Mouse (Mus musculus): ENCODE results near the gene Pet117.
"Not testable (repeated sequence)": the region's sequence is repeated elsewhere in the genome, so short reads cannot be mapped to it uniquely, and the experiment has no call there.

The Pet117 gene

DNA sequence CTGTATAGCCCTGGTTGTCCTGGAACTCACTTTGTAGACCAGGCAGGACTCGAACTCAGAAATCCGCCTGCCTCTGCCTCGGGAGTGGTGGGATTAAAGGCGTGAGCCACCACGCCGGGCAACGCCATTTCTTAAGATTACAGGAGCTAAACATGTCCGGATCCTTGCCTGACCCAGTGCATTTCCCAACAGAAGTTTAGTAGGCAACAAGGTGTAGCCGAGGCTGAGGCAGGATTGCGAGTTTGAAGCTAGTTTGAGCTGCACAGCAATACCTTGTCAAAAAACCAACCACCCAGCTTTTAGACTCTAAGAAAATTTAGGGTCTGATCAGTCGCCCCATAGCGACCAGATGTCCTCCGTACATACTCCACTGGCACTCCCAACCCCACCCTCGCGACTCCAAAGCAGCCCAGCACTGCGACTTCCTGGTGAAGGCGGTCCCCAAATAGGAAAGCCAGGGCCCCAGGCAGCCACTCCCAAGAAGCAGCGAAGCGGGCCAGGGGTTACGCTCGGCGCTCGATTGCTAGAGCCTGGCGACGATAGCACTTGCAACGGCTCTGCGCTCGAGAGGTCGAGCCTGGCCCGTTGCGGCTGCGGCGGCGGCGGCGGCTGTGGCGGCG, at the start of gene Pet117, which contains the start of gene Kat14:
TSS of gene Pet117 (plus strand) at position 597 of the 620 bp plus-strand sequence.
TSS of gene Kat14 (plus strand) at position 584 of the 620 bp plus-strand sequence.
- peak; percentile 95 to 96 for DNase-seq (ENCODE audit: low spot score in 2 of 2)

DNA sequence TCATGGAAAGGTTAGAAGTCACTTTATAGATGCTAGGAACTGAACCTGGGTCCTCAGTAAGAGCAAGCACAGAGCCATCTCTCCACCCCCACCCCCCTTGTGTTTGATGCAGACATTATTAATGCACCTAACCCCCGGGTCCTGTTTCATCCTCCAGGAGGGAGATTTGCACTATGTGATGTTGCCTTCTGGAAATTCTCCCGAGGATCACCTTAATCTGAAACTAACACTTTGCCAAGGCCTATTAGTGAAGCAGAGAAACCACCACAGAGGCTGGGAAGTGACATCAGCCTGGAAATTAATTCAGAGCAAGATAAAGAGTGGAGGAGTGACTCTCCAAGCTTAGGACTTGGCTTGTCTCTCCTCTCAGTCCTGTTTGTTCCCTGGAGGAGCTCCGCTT, 44.6 kb upstream of the Pet117 start:
- no peak for DNase-seq (ENCODE audit: low spot score in 2 of 2)

DNA sequence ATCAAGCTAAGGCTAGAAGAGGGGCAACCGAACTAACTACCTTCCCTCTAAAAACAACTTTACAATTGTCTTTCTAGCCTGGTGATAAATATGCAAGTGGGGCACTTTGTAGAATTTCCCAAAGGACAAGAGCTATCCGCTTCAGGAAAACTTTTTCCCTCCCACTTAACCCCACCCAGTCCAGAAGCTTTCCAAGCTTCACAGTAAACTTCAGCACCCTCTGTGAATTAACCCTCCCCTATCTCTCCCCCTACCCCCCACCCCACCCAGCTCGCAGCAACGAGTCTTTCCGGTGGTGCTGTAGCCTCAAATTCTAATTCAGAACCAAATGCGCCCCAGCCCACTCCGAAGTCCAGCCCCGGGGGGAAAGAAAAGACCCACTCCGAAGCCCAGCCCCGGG, 39.3 kb upstream of the Pet117 start:
- DNase-seq (ENCODE audit: low spot score in 2 of 2) = no peak

DNA sequence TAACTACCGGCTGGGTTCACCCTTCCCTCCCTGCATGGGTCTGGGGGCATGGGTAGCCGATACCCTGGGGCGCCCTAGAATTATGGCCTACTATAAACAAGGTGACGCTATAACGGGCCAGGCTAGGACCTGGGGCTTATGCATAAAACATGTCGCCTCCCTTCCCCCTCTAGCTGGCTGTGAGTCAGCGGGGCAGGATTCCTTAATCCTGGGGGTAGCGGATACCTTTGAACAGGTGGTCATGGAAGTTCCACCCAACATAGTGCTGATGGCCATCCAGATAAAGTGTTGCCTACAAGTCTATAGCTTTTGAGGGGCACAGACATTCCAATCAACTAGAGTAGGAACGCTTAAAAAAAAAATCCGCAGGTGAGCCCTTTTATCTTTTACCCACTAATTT, 38.9 kb upstream of the Pet117 start:
- DNase-seq (ENCODE audit: low spot score in 2 of 2) = no peak

DNA sequence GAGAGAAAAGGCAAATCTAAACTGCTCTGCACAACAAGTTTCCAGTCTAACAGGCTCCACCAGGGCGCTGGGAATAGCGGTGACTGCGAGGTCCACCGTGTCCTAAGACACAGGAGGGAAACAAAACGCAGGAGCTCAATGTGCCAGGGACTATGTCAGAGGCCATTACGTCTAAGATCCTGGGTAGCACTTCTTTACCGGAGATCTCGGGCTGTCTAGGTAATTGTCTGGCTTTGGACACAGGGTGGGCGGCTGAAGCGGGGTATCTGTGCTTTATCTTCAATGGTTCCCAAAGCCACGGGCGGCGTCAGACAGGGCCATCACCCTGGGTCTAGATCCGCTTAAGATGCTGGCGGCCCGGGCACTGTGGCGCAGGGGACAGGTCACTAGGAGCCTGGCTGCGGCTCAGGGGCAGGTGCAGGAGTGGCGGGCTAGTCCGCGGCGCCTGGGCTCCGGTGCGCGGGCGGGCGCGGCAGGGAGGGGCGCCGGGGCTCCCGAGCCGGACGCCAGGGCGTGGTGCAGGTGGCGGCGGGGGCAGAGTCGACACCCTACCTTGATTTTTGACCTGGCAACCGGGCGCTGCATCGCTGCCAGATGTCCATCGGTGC, 38.3 kb upstream of the Pet117 start:
- no peak for DNase-seq (ENCODE audit: low spot score in 2 of 2)

DNA sequence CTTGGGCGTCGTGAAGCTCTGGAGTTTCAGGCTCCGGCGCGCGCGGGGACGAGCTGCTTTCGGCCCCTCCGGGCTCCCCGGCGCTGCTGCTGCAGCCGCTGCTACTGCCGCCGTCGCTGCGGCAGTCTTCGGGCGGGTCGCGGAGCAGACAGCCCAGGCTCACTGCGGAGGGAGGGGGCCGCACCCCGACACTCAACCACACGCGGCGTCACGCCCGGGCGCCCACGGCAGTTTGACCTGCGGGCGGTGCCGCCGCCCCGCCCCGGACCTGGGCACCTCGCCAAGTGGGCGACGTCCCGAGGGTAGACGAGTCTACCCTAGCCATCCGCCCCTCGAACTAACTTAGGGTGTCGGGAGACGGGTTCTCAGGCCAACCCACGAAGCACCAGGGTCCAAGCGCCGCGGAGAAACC, 37.8 kb upstream of the Pet117 start:
- no peak for DNase-seq (ENCODE audit: low spot score in 2 of 2)

DNA sequence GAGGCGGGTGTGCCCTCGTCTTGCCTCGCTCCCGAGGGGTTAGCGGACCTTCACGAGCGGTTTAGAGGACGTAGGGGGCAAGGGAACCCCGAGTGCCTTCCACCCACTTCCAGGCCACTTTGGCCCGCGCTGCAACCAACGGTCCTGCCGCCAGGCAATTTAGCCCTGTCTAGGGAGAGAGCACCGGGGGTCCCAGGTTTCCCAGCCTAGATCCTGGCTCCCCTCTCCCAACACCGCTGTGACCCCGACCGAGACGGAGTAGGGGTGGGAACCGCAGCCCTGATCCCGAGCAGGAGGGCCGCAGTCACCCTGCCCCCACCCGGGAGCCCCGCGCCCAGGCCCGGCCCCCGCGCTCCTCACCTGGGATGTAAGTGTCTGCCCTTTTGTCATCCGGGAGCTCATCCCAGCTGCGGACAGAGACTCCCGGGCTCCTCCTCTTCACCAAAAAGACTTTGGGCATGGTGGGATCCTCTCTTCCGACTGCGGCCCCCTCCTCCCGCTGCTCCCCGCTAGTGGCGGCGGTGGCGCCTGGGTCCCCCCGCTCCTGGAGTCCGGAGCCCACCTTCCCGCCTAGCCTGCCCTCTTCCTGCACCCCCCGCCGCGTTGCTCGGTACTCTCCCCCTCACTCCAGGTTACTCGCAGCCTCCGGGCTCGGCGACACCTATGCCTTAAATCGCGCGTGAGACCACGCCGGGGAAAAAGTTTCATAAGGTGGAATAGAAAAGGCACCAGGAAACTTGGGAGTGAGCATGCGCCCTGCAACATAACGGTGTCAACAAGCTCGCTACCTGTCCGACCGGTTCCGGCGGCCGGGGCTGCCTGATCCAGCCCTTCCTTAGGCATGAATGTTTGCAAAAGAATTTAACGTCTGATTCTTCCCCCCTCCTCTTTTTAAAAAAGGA, 37.1 kb upstream of the Pet117 start, which contains the start of gene Ovol2:
TSS of gene Ovol2 (minus strand) at position 746 of the 902 bp plus-strand sequence.
- no peak for DNase-seq (ENCODE audit: low spot score in 2 of 2)

DNA sequence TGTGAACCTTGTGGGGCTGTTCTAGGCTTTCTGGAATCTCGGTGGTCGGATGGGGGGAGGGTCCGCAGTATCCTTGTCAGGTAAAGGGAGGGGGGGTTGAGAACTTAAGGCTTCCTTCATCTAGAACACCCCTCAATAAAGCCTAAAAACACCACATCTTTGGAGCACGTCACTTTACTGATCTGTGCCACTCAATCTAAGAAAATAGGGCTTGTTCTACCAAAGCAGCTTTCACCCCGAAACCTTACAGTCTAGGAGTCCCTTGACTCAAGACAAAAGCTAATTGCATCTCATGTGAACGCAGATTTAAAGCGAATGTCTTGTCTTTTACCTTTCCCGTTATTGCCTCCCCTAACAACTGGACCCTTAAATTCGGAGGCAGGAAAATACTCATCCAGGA, 36.3 kb upstream of the Pet117 start:
- no peak for DNase-seq (ENCODE audit: low spot score in 2 of 2)

DNA sequence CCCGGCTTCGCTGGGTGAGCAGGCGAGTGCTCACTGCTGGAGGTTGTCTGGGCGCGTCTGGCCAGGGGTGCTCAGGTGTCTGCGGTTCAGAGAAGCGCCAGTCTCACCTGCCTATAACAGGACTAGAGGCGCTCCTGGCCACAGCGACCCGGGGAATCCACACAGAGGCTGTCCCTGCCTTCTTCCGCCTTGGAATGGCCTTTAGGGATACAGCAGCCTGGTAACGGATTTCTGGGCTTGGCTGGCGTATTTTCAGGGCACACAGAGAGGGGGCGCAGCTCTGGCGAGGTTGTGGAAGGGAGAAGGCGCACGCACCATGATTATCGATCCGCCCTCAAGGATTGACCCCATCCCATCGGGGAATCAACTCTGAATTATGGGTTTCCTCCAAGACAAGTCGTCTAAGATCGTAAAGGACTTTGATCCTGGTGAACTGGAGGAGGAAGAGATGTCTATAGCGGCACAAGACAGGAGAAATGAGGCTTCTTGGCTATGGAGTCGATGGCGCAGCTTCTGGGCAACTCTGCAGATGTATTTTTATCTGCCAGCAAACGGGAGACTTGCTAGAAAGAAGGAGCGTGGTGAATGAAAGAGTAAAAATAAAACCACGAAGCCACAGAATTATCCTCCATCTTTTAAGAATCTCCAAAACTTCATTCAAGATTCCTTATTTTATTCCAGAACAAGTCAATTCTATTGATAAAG, 35.5 kb upstream of the Pet117 start:
- DNase-seq (ENCODE audit: low spot score in 2 of 2) = peak; percentile 38 to 43

DNA sequence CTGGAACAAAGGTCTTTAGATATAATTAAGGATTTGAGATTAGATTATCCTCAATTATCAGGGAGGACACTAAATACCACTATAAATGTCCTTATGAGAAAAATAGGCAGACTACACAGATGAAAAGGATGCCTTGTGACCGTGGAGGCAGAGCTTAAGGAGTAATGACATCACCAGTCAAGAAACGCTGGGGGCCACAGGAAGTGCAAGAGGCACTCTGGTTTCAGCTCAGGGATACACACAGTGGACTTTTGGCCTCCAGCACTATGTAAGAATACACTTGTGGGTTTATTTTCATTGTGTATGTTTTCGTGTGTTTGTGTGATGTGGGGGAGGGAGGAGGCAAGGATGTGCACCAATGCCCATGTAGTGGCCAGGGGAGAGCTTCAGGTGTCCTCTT, 31.6 kb upstream of the Pet117 start:
- DNase-seq (ENCODE audit: low spot score in 2 of 2) = no peak

DNA sequence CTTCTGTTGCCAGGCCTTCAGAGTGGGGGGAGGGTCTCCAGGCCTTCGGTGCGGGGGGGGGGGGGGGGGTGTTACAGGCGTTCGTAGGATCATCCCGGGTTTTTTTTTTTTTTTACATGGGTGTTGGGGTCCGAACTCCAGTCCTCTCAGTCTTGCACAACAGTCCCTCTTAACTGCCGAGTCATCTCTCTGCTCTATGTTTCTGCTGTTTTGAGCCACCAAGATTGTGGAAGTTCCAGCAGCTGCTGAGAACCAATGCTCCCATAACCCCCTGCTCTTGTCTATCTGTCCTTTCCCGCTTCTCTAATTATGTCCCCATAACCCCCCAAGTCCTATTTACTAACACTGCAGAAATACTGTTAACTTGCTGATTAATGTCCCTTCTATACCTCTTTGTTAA, 31.1 kb upstream of the Pet117 start:
- no peak for DNase-seq (ENCODE audit: low spot score in 2 of 2)

DNA sequence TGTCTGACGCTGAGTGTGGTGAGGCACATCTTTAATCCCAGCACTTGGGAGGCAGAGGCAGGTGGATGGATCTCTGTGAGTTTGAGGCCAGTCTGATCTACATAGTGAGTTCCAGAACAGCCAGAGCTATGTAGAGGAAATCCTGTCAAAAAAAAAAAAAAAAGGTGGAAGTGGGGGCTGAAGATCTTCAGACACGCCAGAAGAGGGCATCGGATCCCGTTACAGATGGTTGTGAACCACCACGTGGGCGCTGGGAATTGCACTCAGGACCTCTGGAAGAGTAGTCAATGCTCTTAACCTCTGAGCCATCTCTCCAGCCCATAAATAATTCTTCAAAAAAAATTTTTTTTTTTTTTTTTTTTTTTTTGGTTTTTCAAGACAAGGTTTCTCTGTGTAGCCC, 30.6 kb upstream of the Pet117 start:
- DNase-seq (ENCODE audit: low spot score in 2 of 2) = not testable (repeated sequence)

DNA sequence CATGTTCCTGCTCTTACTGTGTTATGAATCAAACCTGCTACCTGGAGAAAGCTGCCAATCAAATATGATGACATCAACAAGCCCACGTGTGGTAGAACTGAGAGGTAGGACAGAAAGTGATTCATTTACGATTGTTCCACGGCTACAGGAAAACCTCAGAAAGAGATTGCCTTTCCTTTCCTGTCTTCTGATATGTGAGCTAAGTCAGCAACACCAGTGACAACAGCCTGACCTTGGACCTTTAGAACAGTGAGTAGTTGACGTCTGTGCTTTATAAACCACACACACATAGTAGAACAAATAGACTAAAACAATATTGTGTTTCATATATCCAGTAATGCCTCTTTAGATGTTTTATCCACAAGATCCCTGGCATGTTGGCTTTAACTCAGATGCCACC, 25.6 kb upstream of the Pet117 start:
- DNase-seq (ENCODE audit: low spot score in 2 of 2) = no peak

DNA sequence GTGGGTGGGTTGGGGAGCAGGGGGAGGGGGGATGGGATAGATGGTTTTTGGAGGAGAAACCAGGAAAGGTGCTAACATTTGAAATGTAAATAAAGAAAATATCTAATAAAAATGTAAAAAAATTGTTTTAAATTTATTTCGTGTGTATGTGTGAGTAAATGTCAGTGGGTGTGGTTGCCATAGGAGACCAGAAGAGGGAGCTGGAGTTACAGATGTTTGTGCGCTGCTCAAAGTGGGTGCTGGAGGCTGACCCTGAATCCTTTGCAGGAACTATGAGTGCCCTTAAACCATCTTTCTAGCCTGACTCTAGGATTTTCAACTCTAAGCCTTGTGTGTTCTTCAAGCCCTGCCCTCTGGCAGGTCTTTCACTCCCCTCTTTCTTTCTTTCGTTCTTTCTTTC, 20.3 kb upstream of the Pet117 start:
- no peak for DNase-seq (ENCODE audit: low spot score in 2 of 2)

DNA sequence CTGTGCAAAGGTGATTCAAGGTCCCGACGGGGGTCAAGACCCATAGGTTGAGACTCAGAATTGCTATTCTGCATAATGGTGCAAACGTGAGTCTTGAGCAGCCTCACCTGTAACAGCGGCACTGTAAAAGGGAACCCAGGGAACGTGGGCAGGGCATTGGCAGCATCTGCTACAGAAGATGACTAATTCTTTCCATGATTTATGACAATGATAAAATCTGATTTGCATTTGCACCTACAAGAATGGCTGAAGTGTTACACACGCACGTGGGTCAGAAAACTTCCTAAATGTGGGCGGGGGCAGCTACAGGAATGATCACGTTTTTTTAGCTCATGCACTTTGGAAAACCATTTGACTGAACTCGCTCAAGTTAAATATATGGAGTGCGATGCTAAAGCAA, 16.0 kb upstream of the Pet117 start:
- peak; percentile 52 to 62 for DNase-seq (ENCODE audit: low spot score in 2 of 2)

DNA sequence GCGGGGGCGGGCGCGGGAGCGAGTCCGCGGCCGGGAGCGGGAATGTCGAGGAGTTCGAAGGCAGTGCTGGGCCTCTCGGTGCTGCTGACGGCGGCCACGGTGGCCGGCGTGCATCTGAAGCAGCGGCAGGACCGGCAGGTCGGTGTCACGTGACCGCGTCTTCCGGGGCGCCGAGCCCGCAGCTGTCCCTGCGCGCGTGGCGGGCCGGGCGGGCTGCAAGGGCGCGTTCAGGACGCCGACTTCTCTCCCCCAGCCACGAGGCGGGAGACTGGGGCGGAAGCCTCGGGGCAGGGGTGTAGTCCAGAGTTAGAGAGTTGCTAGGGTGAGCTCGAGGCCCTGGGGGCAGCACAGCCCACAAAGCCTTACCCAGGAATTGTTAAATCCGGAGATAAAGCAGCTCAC, 225 bp downstream of the Pet117 start:
- no peak for DNase-seq (ENCODE audit: low spot score in 2 of 2)

DNA sequence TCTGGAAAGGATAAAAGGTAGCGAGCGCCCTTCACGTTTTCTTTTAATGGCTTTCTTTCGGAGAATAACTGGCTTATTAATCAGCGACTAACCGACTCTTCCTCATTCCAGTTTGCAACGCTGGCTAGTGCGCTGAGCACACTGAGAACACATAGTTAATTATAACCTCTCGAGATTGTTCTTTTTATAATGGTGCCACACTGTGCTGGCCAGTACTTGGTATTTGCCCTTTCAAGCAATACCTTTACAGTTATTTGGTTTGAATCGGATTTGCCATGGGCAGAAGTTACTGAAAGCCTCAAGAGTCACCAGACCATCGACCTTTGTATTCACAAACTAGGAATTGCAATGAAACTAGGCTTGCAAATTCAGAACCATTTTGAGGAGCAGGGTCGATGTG, 715 bp downstream of the Pet117 start:
- DNase-seq (ENCODE audit: low spot score in 2 of 2) = peak in 1 of 2 experiments; percentile 32

DNA sequence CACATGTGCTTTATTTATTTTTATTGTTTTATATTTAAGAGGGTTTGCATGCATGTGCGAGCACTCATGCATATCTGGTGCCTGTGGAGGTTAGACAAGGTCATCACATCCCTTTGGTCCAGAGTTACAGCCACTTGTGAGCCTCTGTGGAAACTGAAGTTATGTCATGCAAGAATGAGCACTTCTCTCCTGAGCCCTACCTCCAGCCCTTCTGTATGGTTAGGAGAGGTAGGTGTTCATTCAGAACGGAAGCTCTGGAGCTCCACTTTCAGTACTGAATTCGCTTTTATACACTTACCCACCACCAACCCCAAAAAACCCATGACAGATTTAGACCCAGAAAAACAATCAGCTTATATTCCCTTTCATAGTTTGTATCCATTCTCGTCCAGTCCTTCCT, 2.8 kb downstream of the Pet117 start:
- no peak for DNase-seq (ENCODE audit: low spot score in 2 of 2)

DNA sequence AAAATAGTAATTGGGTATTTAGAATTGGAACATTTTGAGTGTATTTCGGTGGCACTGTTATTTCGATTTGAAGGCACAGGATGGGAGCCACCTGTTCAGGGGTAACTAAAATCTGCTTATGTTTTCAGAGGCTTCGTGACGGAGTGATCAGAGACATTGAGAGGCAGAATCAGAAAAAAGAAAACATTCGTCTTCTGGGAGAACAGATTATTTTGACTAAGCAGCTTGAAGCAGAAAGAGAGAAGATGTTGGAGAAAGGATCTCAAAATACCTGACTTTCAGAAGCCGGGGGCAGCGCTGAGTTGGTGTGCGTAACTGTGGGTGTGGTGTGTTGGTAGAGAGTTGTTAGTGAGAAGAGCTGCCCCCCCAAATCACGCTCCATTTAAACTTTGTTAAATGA, 4.3 kb downstream of the Pet117 start:
- DNase-seq (ENCODE audit: low spot score in 2 of 2) = peak; percentile 38 to 45

DNA sequence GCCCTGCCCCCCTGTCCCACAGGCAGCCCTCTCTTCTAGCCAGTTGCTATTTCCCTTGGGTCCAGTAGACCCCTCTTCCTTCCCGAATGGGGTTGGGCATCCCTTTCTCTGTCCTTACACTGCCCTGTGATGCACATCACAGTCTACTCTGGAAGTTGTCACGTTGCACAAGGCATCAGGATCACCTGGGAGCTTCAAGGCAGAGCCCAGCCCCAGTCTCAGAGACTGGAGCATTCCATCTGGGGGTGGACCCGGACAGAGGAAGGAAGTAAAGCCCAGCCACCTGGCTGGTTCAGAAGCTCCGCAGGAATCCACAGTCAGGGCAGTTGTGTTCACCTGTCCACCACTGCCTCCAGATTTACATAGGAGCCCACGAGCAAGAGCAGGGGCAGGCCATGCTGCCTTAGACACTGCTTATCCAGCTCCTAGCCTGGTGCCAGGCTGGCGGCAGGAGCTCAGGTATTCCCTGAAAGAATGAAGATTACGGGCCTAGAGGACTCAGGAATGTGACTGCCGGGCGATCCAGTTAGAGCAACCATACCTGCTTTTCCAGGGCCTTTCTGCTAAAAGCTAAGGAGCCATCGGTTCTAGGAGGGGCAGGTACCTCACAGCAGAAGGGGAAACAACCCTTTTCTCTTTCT, 6.4 kb downstream of the Pet117 start:
- DNase-seq (ENCODE audit: low spot score in 2 of 2) = no peak

DNA sequence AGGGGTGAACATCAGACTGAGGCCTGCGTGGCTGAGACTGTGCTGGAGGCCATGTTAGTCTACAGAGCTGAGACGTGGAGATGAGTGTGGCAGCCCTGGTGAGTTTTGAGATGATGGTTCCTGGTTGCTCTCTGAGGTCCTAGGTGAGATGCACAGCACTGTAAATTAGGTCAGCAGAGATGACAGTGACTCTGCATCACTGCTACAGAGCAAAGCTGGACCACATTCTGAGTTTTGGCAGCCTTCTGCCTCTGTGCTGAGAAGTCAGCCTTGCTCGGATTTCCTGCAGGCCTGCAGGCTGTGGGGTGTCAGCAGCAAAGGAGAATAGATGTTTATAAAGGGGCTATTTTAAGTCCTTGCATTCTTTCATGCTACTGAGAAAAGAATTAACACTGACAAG, 12.5 kb downstream of the Pet117 start:
- no peak for DNase-seq (ENCODE audit: low spot score in 2 of 2)

DNA sequence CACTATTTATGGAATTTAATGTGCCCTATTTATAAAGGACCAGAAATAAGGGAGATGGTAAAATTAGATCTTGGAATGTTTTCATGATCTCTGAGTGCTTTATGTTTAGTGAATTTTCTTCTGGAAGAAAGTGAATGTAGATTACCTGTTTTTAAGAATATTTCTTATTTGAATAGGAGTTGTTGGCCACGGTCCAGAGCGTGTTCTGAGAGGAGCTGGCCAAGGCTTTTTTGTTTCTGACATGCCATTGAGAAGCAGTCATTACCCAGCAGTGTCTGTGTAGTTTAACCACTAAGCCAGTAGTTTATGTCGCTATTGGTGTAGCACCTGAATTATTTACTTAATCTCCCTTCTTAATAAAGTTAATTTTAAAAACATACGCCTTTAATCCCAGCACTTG, 12.9 kb downstream of the Pet117 start:
- DNase-seq (ENCODE audit: low spot score in 2 of 2) = no peak

Data from right cerebral cortex, adult 2 months (tissue).